Mouse (Mus musculus) ES-E14 (cell line): ENCODE results near the gene Tmem104. TPM values are rescaled to one million over a fixed set of nuclear protein-coding genes. Genes with fewer than 3 reads are reported as not detected.

Source experiments
- DNase-seq: peaks from one replicate; pipeline ENCODE4 v3.0.0-alpha.2; 2013; ENCODE audit warnings: low read depth, low spot score
- H3K27ac ChIP-seq: 2 replicates; pipeline ENCODE4 v1.5.1; 2012; ENCODE audit warnings: low read depth, mild to moderate bottlenecking, low read length, moderate library complexity, mixed read lengths; ENCODE audit not compliant: poor library complexity, insufficient read depth, severe bottlenecking
- H3K36me3 ChIP-seq: 2 replicates; pipeline ENCODE4 v1.6.1; 2012; ENCODE audit warnings: mild to moderate bottlenecking, low read length, moderate library complexity, mixed read lengths; ENCODE audit not compliant: control insufficient read depth, poor library complexity, insufficient read depth, severe bottlenecking
- H3K4me1 ChIP-seq, 2 experiments: fragments of 150-350 bp in 1 of 2; sonication (generic) in 1 of 2; 2 replicates each; pipeline ENCODE4 v1.6.1; 2012; ENCODE audit warnings: low read length in 2 of 2, mild to moderate bottlenecking in 1 of 2, mixed read lengths in 1 of 2; ENCODE audit not compliant: control insufficient read depth in 2 of 2, insufficient read depth in 2 of 2, poor library complexity in 1 of 2
- H3K4me3 ChIP-seq, 2 experiments: fragments of 150-350 bp in 1 of 2; sonication (generic) in 1 of 2; 2 replicates each; pipeline ENCODE4 v1.5.1; 2012; ENCODE audit warnings: low read length in 2 of 2, low read depth in 1 of 2, mild to moderate bottlenecking in 1 of 2, mixed read lengths in 1 of 2; ENCODE audit not compliant: insufficient read depth in 1 of 2, poor library complexity in 1 of 2, severe bottlenecking in 1 of 2
- H3K9ac ChIP-seq: 2 replicates; pipeline ENCODE4 v1.6.1; 2012; ENCODE audit warnings: low read depth, mild to moderate bottlenecking, low read length, mixed read lengths; ENCODE audit not compliant: poor library complexity, insufficient read depth, severe bottlenecking
- H3K9me3 ChIP-seq: fragments of 150-350 bp; sonication (generic); 2 replicates; pipeline ENCODE4 v1.6.1; 2012; ENCODE audit warnings: low read depth, mild to moderate bottlenecking, low read length; ENCODE audit not compliant: control insufficient read depth, insufficient read depth
- CHD2 ChIP-seq: IDR thresholded peaks from 2 replicates; pipeline ENCODE4 v1.6.1; 2014; ENCODE audit warnings: mild to moderate bottlenecking, low read depth, low read length, inconsistent platforms
- HCFC1 ChIP-seq: IDR thresholded peaks from 2 replicates; pipeline ENCODE4 v1.6.1; 2012; ENCODE audit warnings: low read length, inconsistent platforms, borderline replicate concordance; ENCODE audit not compliant: insufficient read depth
- MAFK ChIP-seq: IDR thresholded peaks from 2 replicates; pipeline ENCODE4 v1.6.1; 2014; ENCODE audit warnings: mild to moderate bottlenecking, low read depth, low read length, inconsistent platforms; ENCODE audit not compliant: insufficient read depth
- ZC3H11A ChIP-seq: IDR thresholded peaks from 2 replicates; pipeline ENCODE4 v1.6.1; 2012; ENCODE audit warnings: low read depth, mild to moderate bottlenecking, inconsistent platforms, low read length, borderline replicate concordance
- ZNF384 ChIP-seq: IDR thresholded peaks from 2 replicates; pipeline ENCODE4 v1.6.1; 2012; ENCODE audit warnings: low read depth, low read length, inconsistent platforms
- in situ Hi-C, 2 experiments: fragments of 600-800 bp; cut with MboI; formaldehyde crosslinking; loops; one replicate each; pipeline ENCODE4 v1.15.1; 2025; ENCODE audit warnings: low sequenced_read_pairs in 2 of 2, inconsistent platforms in 1 of 2; ENCODE audit not compliant: unreplicated experiment in 2 of 2
- total RNA-seq: library from RNA; depleted of rRNA; stranded (reverse); fragments of 300-350 nt; gene quantifications from 2 replicates; pipeline ENCODE4 v1.2.3, GENCODE M21; 2012

Gene Tmem104
- total RNA-seq, 1 experiment: 14.7 TPM

DNA sequence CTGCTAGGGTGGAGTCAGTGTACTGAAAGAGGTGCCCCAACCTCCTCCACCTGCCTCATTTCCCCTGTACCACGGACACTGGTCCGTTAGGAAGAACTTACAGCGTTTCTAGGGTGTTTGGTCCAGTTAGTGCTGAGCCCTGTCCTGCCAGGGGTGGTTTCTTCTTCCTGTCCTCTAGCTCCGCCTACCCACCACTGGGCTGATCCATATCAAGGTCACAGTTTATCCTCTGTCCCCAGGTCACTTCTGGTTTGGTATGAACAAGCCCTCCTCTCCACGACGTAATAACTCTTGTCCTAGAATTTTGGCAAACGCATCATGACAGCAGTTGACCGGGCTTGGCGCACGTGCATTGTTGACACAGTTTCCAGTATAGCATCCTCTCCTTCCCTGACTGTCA lies 32.4 kb downstream of the Tmem104 start:
- Histone ChIP-seq H3K9me3 (no peaks in the 10 kb centered on the region), H3K4me3 (no peak overlapping the region), H3K4me1 (peaks cover 6 to 15% of the 10 kb centered on the region in 2 experiments)

GRCm38 (mm10) chr11:115222077-115222476 lies 34.8 kb downstream of the Tmem104 start:
- Histone ChIP-seq H3K9me3 (no peaks in the 10 kb centered on the region), H3K9ac (no peak overlapping the region), H3K36me3 (no peaks in the 10 kb centered on the region; the same call in 1 of the 2 replicates), H3K27ac (no peak overlapping the region), H3K4me3 (no peak overlapping the region), H3K4me1 (peaks cover 6 to 19% of the 10 kb centered on the region in 2 experiments)
- no peak for DNase-seq
- in situ Hi-C loops: no loop called here
- TF ChIP-seq MAFK: no peak
- no peak for TF ChIP-seq ZNF384
- no peak for TF ChIP-seq ZC3H11A
- no peak for TF ChIP-seq HCFC1
- TF ChIP-seq CHD2: no peak

More for the DNA sequence above, 32.4 kb downstream of the Tmem104 start:
- Histone ChIP-seq H3K9ac (no peak overlapping the region), H3K36me3 (no peaks in the 10 kb centered on the region; the same call in 1 of the 2 replicates), H3K27ac (peak overlapping the region; percentile 63)
- no peak for DNase-seq
- TF ChIP-seq ZNF384: no peak
- TF ChIP-seq MAFK: no peak
- no peak for TF ChIP-seq CHD2
- no peak for TF ChIP-seq ZC3H11A
- TF ChIP-seq HCFC1: no peak
- in situ Hi-C loops: no loop called here

- H3K36me3 ChIP-seq: no peaks in the 10 kb centered on the region; the same call in 1 of the 2 replicates
- H3K27ac ChIP-seq: no peak overlapping the region
- H3K9ac ChIP-seq: no peak overlapping the region
- TF ChIP-seq CHD2: no peak
- TF ChIP-seq MAFK: no peak
- TF ChIP-seq HCFC1: no peak
- TF ChIP-seq ZC3H11A: no peak
- no peak overlapping the region for H3K4me3 ChIP-seq
- H3K9me3 ChIP-seq: no peaks in the 10 kb centered on the region
- no peak for DNase-seq
- in situ Hi-C loops: no loop called here
- H3K4me1 ChIP-seq: peaks cover 6 to 20% of the 10 kb centered on the region in 2 experiments
These were observed 35.3 kb downstream of the Tmem104 start for GRCm38 (mm10) chr11:115222570-115222969.

DNA sequence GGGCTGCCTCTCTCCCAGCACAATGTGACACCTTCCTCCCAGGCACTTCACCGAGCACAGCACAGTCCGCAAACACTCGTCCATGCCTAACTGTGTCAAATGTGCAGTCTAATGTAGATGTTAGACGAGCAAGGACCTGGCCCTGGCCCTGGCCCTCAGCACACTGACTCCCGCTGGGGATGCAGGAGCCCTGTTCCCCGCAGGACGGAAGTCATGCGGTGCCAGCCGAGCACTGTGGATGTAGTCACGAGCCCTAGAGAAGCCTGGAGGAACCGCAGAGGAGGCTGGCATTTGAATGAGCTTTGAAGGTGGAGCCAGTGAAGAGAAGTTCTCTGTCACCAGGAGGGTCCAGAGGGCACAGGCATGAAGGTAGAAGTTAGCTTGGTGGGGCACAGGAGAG lies 36.2 kb downstream of the Tmem104 start:
- Histone ChIP-seq H3K9ac (no peak overlapping the region), H3K4me1 (peaks cover 6 to 25% of the 10 kb centered on the region in 2 experiments), H3K36me3 (no peaks in the 10 kb centered on the region; the same call in 1 of the 2 replicates), H3K27ac (no peak overlapping the region), H3K4me3 (no peak overlapping the region), H3K9me3 (no peaks in the 10 kb centered on the region)
- no peak for DNase-seq
- TF ChIP-seq ZC3H11A (no peak), MAFK (no peak), CHD2 (no peak), ZNF384 (no peak), HCFC1 (no peak)
- in situ Hi-C loops: no loop called here

GRCm38 (mm10) chr11:115223877-115224276 lies 36.6 kb downstream of the Tmem104 start:
- Histone ChIP-seq H3K27ac (no peak overlapping the region), H3K4me1 (peaks cover 2 to 26% of the 10 kb centered on the region in 2 experiments; a peak in 2 of 4 replicates), H3K9ac (no peak overlapping the region), H3K36me3 (no peaks in the 10 kb centered on the region; the same call in 1 of the 2 replicates), H3K9me3 (no peaks in the 10 kb centered on the region), H3K4me3 (no peak overlapping the region)
- in situ Hi-C loops: no loop called here
- TF ChIP-seq HCFC1 (no peak), ZC3H11A (no peak), ZNF384 (no peak), MAFK (no peak), CHD2 (no peak)
- DNase-seq: no peak
